Mouse (Mus musculus) gonadal fat pad, adult 2 months (tissue): Measurements from ENCODE around the gene Pbld1. TPM values are rescaled to one million over a fixed set of nuclear protein-coding genes. Genes with fewer than 3 reads are reported as not detected.
"Not testable (repeated sequence)": the region's sequence is repeated elsewhere in the genome, so short reads cannot be mapped to it uniquely, and the experiment has no call there.

Source experiments
- DNase-seq: peaks from one replicate; pipeline ENCODE4 v3.0.0-alpha.2; 2012; ENCODE audit warnings: low read depth
- polyA plus RNA-seq: library from polyadenylated mRNA; depleted of rRNA; stranded (reverse); fragments of >200 nt; gene quantifications from 2 replicates; pipeline ENCODE4 v1.2.3, GENCODE M21; 2012

The Pbld1 gene
- polyA plus RNA-seq, 1 experiment, result 0.93 TPM

- DNase-seq, result no peak
These were observed 19.9 kb upstream of the Pbld1 start for GRCm38 (mm10) chr10:63039867-63040628.

- no peak for DNase-seq
These were observed 16.8 kb upstream of the Pbld1 start for GRCm38 (mm10) chr10:63043154-63043553.

GRCm38 (mm10) chr10:63047751-63048150 is 12.2 kb upstream of the Pbld1 start:
- no peak for DNase-seq

GRCm38 (mm10) chr10:63049106-63049505 is 10.9 kb upstream of the Pbld1 start:
- no peak for DNase-seq

GRCm38 (mm10) chr10:63051267-63051666 is 8.7 kb upstream of the Pbld1 start:
- no peak for DNase-seq

- no peak for DNase-seq
These were observed 8.0 kb upstream of the Pbld1 start for GRCm38 (mm10) chr10:63052011-63052410.

- no peak for DNase-seq
These were observed 7.0 kb upstream of the Pbld1 start for GRCm38 (mm10) chr10:63053007-63053406.

- DNase-seq, result not testable (repeated sequence)
These were observed 5.9 kb upstream of the Pbld1 start for GRCm38 (mm10) chr10:63054071-63054470.

GRCm38 (mm10) chr10:63054586-63054985 is 5.4 kb upstream of the Pbld1 start:
- DNase-seq, result no peak

GRCm38 (mm10) chr10:63056966-63057750 is 2.8 kb upstream of the Pbld1 start:
- no peak for DNase-seq

- peak; percentile 55 for DNase-seq
These were observed 444 bp downstream of the Pbld1 start for GRCm38 (mm10) chr10:63060406-63060805.

GRCm38 (mm10) chr10:63061266-63061665 is 1.3 kb downstream of the Pbld1 start:
- DNase-seq, result no peak

- no peak for DNase-seq
These were observed 2.7 kb downstream of the Pbld1 start for GRCm38 (mm10) chr10:63062696-63063095.

- no peak for DNase-seq
These were observed 3.4 kb downstream of the Pbld1 start for GRCm38 (mm10) chr10:63063365-63063764.

GRCm38 (mm10) chr10:63064516-63064915 is 4.6 kb downstream of the Pbld1 start:
- DNase-seq, result no peak

GRCm38 (mm10) chr10:63065561-63065960 is 5.6 kb downstream of the Pbld1 start:
- no peak for DNase-seq

GRCm38 (mm10) chr10:63065988-63066387 is 6.0 kb downstream of the Pbld1 start:
- DNase-seq, result no peak

GRCm38 (mm10) chr10:63086304-63086703 is 26.3 kb downstream of the Pbld1 start:
- DNase-seq, result no peak

- no peak for DNase-seq
These were observed 29.3 kb downstream of the Pbld1 start for GRCm38 (mm10) chr10:63089103-63089757.

- DNase-seq, result no peak
These were observed 30.0 kb downstream of the Pbld1 start for GRCm38 (mm10) chr10:63089758-63090571.

GRCm38 (mm10) chr10:63091915-63092314 is 32.0 kb downstream of the Pbld1 start:
- no peak for DNase-seq
